Mouse (Mus musculus) embryonic facial prominence, embryonic 11.5 days (tissue): Measurements from ENCODE around the gene Col4a5. TPM values are rescaled to one million over a fixed set of nuclear protein-coding genes. Genes with fewer than 3 reads are reported as not detected.

Experiments
- ATAC-seq: fragments of 200-750 bp; cut with Nextera tagmentation; replicated peaks from 2 replicates; pipeline ENCODE4 v1.8.0; 2017; ENCODE audit warnings: low read depth; ENCODE audit not compliant: insufficient number of reproducible peaks, low FRiP score, low TSS enrichment
- DNase-seq: peaks from one replicate; pipeline ENCODE4 v3.0.0-alpha.2; 2015; ENCODE audit warnings: low spot score
- H3K27ac ChIP-seq: fragments of 300-500 bp; sonication (generic); replicated peaks from 2 replicates; pipeline ENCODE4 v1.5.1; 2014; ENCODE audit warnings: mild to moderate bottlenecking, low read depth, low read length, control low read depth
- H3K27me3 ChIP-seq: fragments of 300-500 bp; sonication (generic); 2 replicates; pipeline ENCODE4 v1.6.1; 2014; ENCODE audit warnings: mild to moderate bottlenecking, low read length, moderate library complexity, mixed read lengths; ENCODE audit not compliant: control insufficient read depth, insufficient read depth
- H3K36me3 ChIP-seq: fragments of 300-500 bp; sonication (generic); replicated peaks from 2 replicates; pipeline ENCODE4 v1.6.1; 2014; ENCODE audit warnings: low read depth, mild to moderate bottlenecking, low read length, moderate library complexity, mixed read lengths; ENCODE audit not compliant: control insufficient read depth, insufficient read depth
- H3K4me1 ChIP-seq: fragments of 300-500 bp; sonication (generic); 2 replicates; pipeline ENCODE4 v1.6.1; 2014; ENCODE audit warnings: low read length, mixed read lengths; ENCODE audit not compliant: control insufficient read depth, insufficient read depth
- H3K4me2 ChIP-seq: fragments of 300-500 bp; sonication (generic); 2 replicates; pipeline ENCODE4 v1.6.1; 2014; ENCODE audit warnings: low read depth, mild to moderate bottlenecking, control low read depth, low read length, moderate library complexity
- H3K4me3 ChIP-seq: fragments of 300-500 bp; sonication (generic); 2 replicates; pipeline ENCODE4 v1.5.1; 2014; ENCODE audit warnings: low read depth, low read length, control low read depth
- H3K9ac ChIP-seq: fragments of 300-500 bp; sonication (generic); replicated peaks from 2 replicates; pipeline ENCODE4 v1.6.1; 2014; ENCODE audit warnings: mild to moderate bottlenecking, control low read depth, low read length
- H3K9me3 ChIP-seq: fragments of 300-500 bp; sonication (generic); replicated peaks from 2 replicates; pipeline ENCODE4 v1.6.1; 2016; ENCODE audit warnings: mild to moderate bottlenecking, low read length, inconsistent platforms, mixed read lengths; ENCODE audit not compliant: control insufficient read depth
- WGBS: fragments of 180-500 bp; shearing (Covaris S2); extraction: QIAGEN DNeasy Blood & Tissue Kit; methylation state at CpG from one replicate; pipeline ENCODE4 v1.1.7; 2014; 5-methylcytosine and 5-hydroxymethylcytosine counted together
- polyA plus RNA-seq: library from polyadenylated mRNA; unstranded; fragments of >200 nt; fragmentation: Nextera tagmentation; extraction: Ambion mirVana; gene quantifications from 2 replicates; pipeline ENCODE4 v1.2.1, GENCODE M21; 2014

Gene Col4a5
- polyA plus RNA-seq, 1 experiment from 2014 or later, result 6.6 TPM

DNA sequence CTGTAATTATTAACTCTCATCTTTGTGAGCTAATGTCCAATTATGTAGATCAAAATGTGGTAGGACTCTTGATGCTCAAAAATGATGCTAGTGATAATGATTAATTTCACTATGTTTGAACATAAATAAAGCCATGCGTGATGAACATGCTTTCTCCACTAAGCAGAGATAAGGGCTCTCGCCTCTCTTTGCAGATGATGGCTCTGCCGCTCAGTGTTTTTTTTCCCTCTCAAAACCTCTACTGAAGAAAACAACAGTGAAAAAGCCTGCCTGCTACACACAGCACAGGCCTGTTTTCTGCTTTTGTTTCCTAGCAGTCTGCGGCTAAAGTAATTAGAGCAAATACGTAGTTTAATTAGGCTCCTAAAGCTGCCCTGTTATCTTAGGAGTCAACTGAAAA is 254.4 kb downstream of the Col4a5 start:
- Histone ChIP-seq H3K36me3 (no peaks in the 10 kb centered on the region), H3K4me1 (no peaks in the 10 kb centered on the region), H3K9me3 (no peaks in the 10 kb centered on the region), H3K4me3 (no peak overlapping the region), H3K27me3 (peaks cover 13% of the 10 kb centered on the region; the same call in 1 of the 2 replicates), H3K27ac (no peak overlapping the region), H3K9ac (no peak overlapping the region), H3K4me2 (no peak overlapping the region)
- 43% methylated on average over 5 of the region's 5 CpGs for WGBS
- DNase-seq (no peak), ATAC-seq (no peak)

Other genes with a start within 250 kb of the Col4a5 start
- gene Col4a6, start 1.3 kb upstream of the Col4a5 start, polyA plus RNA-seq, result 0.81 and 1.1 TPM in 2 replicates
- gene Irs4, start 249.9 kb downstream of the Col4a5 start, polyA plus RNA-seq, result 2.3 and 3.4 TPM in 2 replicates